Mouse (Mus musculus): ENCODE measurements around the gene Cacna1s. TPM values are rescaled to one million over a fixed set of nuclear protein-coding genes. Genes with fewer than 3 reads are reported as not detected.
A peak's percentile ranks its signal among the peaks of the same experiment; 100 is the strongest.

Cacna1s gene
- polyA plus RNA-seq, 1 experiment from 2014 or later = 0.60 TPM

DNA sequence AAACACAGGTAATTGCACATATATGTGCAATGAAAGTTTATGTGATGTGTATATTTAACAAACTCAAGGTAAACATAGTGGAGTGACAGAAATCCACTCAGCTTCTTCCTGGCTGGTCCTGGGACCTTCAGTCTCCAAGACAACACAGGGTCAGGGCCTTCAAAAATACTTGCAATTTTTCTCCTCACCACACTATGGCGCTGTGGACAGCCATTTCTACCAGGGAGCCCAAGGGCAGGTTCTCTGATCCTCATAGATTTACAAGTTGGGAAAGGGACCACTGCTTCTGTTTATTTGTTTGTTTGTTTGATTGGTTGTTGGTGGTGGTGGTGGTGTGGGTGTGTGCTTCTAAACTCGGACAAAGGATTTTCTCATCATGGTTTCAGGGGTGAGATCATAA lies 5.1 kb upstream of the Cacna1s start:
- no peak overlapping the region for H3K9ac ChIP-seq (ENCODE audit: low read depth, low read length)
- ATAC-seq (ENCODE audit: low read depth) = no peak
- no peak overlapping the region for H3K27ac ChIP-seq (ENCODE audit: low read length)
- WGBS (ENCODE audit: insufficient replicate concordance) = 4% methylated on average over 2 of the region's 2 CpGs
- H3K4me2 ChIP-seq (ENCODE audit: low read depth, low read length) = no peak overlapping the region
- H3K4me3 ChIP-seq (ENCODE audit: low read depth, low read length) = no peak overlapping the region
- H3K4me1 ChIP-seq (ENCODE audit: control insufficient read depth, low read depth, low read length) = peaks cover 5% of the 10 kb centered on the region
- no peaks in the 10 kb centered on the region for H3K9me3 ChIP-seq (replicated peaks; ENCODE audit: control insufficient read depth, low read length)
- H3K36me3 ChIP-seq (ENCODE audit: control insufficient read depth, insufficient read depth) = no peaks in the 10 kb centered on the region
- peaks cover 42% of the 10 kb centered on the region for H3K27me3 ChIP-seq (ENCODE audit: control insufficient read depth, insufficient read depth, low read depth, low read length)

DNA sequence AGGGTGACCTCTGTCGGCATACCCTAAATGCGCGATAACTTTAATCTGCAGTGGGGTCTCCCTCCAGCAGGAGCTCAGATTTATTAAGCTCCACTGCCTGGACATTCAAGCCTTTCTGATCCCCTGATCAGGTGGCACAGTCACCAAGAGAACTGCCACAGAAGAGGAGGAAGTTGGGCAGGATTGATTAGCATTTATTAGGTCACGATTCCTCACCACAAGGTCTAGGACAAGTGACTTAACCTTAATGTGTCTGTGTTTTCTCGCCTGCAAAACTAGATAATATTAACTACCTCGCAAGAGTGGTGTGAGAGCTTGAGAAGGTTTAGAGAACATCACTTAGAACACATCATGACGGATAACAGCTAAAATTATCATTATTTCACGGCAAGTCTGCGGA lies 4.7 kb upstream of the Cacna1s start:
- H3K4me2 ChIP-seq (ENCODE audit: low read depth, low read length) = no peak overlapping the region
- no peak overlapping the region for H3K4me3 ChIP-seq (ENCODE audit: low read depth, low read length)
- H3K27ac ChIP-seq (ENCODE audit: low read length) = no peak overlapping the region
- 43% methylated on average over 9 of the region's 9 CpGs for WGBS (ENCODE audit: insufficient replicate concordance)
- H3K27me3 ChIP-seq (ENCODE audit: control insufficient read depth, insufficient read depth, low read depth, low read length) = peaks cover 47% of the 10 kb centered on the region
- peaks cover 5% of the 10 kb centered on the region for H3K4me1 ChIP-seq (ENCODE audit: control insufficient read depth, low read depth, low read length)
- H3K9me3 ChIP-seq (replicated peaks; ENCODE audit: control insufficient read depth, low read length) = no peaks in the 10 kb centered on the region
- H3K9ac ChIP-seq (ENCODE audit: low read depth, low read length) = no peak overlapping the region
- ATAC-seq (ENCODE audit: low read depth) = no peak
- H3K36me3 ChIP-seq (ENCODE audit: control insufficient read depth, insufficient read depth) = no peaks in the 10 kb centered on the region

DNA sequence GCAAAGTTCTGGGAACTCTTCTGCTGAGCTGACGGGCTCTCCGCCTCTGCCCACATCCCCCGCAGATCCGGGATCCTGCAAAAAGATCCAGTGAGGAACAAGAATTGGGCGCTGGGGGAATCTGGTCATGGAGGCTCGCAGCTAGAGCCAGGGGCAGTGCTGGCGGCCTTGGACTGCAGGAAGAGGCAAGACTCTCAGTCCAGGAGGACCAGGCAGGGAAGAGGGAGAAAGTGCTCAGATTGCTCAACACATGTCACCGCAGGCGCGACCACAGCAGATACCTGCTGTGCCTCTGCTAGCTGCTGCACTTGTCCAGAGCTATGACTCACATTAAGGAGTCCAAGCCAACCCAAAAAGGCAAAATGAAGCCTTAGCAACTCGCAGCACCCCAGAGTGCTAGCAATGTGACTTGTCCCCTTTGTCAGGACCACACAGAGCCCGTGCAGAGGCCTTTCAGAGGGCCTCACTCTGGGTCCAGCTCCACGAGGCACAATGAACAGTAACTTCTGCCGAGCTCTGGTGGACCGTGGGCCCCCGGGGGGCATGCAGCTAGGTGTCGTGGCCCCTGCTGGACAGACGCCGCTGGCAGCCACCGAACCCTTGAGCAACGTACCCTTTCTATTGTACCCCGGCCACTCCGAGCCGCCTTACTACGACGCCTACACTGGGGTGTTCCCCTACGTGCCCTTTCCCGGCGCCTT lies 2.1 kb upstream of the Cacna1s start, which contains the start of gene Ascl5:
Gene Ascl5 (plus strand): TSS at position 493 of the 701 bp plus-strand sequence.
- no peaks in the 10 kb centered on the region for H3K9me3 ChIP-seq (replicated peaks; ENCODE audit: control insufficient read depth, low read length)
- H3K4me1 ChIP-seq (ENCODE audit: control insufficient read depth, low read depth, low read length) = peaks cover 5% of the 10 kb centered on the region
- no peak for ATAC-seq (ENCODE audit: low read depth)
- H3K36me3 ChIP-seq (ENCODE audit: control insufficient read depth, insufficient read depth) = no peaks in the 10 kb centered on the region
- no peak within 1 kb of the TSS for H3K27ac ChIP-seq (ENCODE audit: low read length)
- H3K4me2 ChIP-seq (ENCODE audit: low read depth, low read length) = 0 out of 2 replicates have a peak within 1 kb of the TSS, but pooled peaks have one; percentile 3
- 16% methylated on average over 29 of the region's 29 CpGs for WGBS (ENCODE audit: insufficient replicate concordance)
- no peak within 1 kb of the TSS for H3K9ac ChIP-seq (ENCODE audit: low read depth, low read length)
- peak within 1 kb of the TSS; percentile 17; the same call in 1 of the 2 replicates for H3K4me3 ChIP-seq (ENCODE audit: low read depth, low read length)
- peaks cover 49% of the 10 kb centered on the region for H3K27me3 ChIP-seq (ENCODE audit: control insufficient read depth, insufficient read depth, low read depth, low read length)

DNA sequence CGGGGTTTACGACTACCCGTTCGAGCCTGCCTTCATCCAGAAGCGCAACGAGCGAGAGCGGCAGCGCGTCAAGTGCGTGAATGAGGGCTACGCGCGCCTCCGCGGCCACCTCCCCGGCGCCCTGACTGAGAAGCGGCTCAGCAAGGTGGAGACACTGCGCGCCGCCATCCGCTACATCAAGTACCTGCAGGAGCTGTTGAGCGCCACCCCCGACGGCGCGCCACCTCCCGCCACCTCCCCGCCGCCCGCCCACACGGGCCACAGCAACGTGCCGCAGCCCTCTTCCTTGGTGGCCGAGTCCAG lies 1.6 kb upstream of the Cacna1s start:
- Histone ChIP-seq H3K36me3 (ENCODE audit: control insufficient read depth, insufficient read depth) (no peaks in the 10 kb centered on the region), H3K4me2 (ENCODE audit: low read depth, low read length) (0 out of 2 replicates have a peak overlapping the region, but pooled peaks have one; percentile 3), H3K4me3 (ENCODE audit: low read depth, low read length) (peak overlapping the region; percentile 17; the same call in 1 of the 2 replicates), H3K27me3 (ENCODE audit: control insufficient read depth, insufficient read depth, low read depth, low read length) (peaks cover 49% of the 10 kb centered on the region), H3K27ac (ENCODE audit: low read length) (no peak overlapping the region), H3K4me1 (ENCODE audit: control insufficient read depth, low read depth, low read length) (peaks cover 5% of the 10 kb centered on the region), H3K9me3 (replicated peaks; ENCODE audit: control insufficient read depth, low read length) (no peaks in the 10 kb centered on the region), H3K9ac (ENCODE audit: low read depth, low read length) (no peak overlapping the region)
- no peak for ATAC-seq (ENCODE audit: low read depth)
- 2% methylated on average over 32 of the region's 36 CpGs for WGBS (ENCODE audit: insufficient replicate concordance)

DNA sequence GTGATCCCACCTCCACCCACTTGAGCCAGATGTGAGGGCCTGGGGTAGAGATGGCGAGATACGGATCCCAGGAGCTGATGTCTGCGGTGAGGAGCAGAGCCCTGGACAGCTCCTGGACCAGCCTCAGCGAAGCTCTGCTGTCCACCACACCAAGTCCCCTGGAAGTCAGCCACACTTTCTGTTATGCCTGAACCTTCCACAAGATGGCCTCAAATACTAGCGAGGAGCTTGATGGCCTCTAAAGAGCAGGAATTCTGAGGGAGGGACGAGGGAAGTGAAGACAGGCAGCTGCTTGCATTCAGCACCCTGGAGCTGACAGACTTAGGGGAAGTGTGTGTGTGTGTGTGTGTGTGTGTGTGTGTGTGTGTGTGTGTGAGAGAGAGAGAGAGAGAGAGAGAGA lies 1.1 kb upstream of the Cacna1s start:
- H3K4me2 ChIP-seq (ENCODE audit: low read depth, low read length) = no peak overlapping the region
- no peaks in the 10 kb centered on the region for H3K36me3 ChIP-seq (ENCODE audit: control insufficient read depth, insufficient read depth)
- H3K27me3 ChIP-seq (ENCODE audit: control insufficient read depth, insufficient read depth, low read depth, low read length) = peaks cover 49% of the 10 kb centered on the region
- no peak for ATAC-seq (ENCODE audit: low read depth)
- no peak overlapping the region for H3K4me3 ChIP-seq (ENCODE audit: low read depth, low read length)
- no peaks in the 10 kb centered on the region for H3K9me3 ChIP-seq (replicated peaks; ENCODE audit: control insufficient read depth, low read length)
- no peak overlapping the region for H3K27ac ChIP-seq (ENCODE audit: low read length)
- H3K4me1 ChIP-seq (ENCODE audit: control insufficient read depth, low read depth, low read length) = peaks cover 5% of the 10 kb centered on the region
- WGBS (ENCODE audit: insufficient replicate concordance) = 3% methylated on average over 6 of the region's 6 CpGs
- H3K9ac ChIP-seq (ENCODE audit: low read depth, low read length) = no peak overlapping the region

DNA sequence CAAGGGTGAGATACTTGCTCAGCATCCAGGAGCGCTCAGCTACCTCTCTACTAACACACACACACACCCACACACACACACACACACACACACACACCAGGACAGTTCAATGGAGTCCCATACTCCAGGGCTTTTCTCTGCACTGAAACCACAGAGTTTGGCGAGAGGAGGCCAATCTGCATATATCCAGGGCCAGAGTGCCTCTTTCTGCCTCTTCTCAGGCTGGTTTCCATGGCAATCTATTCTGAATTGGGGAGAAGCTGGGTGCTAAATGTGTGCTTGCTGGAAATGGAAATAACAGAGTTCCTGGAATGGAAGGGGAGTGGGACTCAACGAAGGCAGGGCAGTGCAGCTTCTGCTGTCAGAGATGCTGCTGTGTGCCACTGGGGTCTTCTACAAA lies 3.2 kb downstream of the Cacna1s start:
- peaks cover 23% of the 10 kb centered on the region for H3K27me3 ChIP-seq (ENCODE audit: control insufficient read depth, insufficient read depth, low read depth, low read length)

DNA sequence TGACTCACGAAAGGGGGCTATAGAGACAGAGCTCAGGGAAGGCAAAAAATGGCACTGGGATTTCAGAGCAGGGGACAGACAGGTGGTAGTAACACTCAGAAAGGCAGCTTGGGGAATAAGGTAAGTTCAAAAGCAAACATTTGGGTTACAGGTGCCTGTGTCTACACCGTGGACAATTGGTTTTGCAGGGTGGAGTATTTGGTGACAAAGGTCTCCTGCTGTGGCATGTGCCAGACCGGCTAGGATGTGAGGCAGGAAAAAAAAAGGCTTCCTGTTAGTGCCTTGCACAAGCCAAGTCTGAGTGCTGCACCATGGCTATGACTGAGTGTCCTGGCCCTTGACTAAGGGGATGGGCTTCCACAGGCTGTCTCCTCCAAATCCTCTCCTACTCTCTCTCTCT lies 6.0 kb downstream of the Cacna1s start:
- Histone ChIP-seq H3K27ac (ENCODE audit: low read length) (no peak overlapping the region), H3K9ac (ENCODE audit: low read depth, low read length) (no peak overlapping the region), H3K27me3 (ENCODE audit: control insufficient read depth, insufficient read depth, low read depth, low read length) (no peaks in the 10 kb centered on the region; the same call in 1 of the 2 replicates), H3K9me3 (replicated peaks; ENCODE audit: control insufficient read depth, low read length) (no peaks in the 10 kb centered on the region), H3K4me1 (ENCODE audit: control insufficient read depth, low read depth, low read length) (no peaks in the 10 kb centered on the region; the same call in 1 of the 2 replicates), H3K4me2 (ENCODE audit: low read depth, low read length) (no peak overlapping the region), H3K36me3 (ENCODE audit: control insufficient read depth, insufficient read depth) (no peaks in the 10 kb centered on the region), H3K4me3 (ENCODE audit: low read depth, low read length) (no peak overlapping the region)
- ATAC-seq (ENCODE audit: low read depth) = peak; percentile 37; the same call in 1 of the 2 replicates
- WGBS (ENCODE audit: insufficient replicate concordance) = 24% methylated on average over 3 of the region's 3 CpGs

More for the DNA sequence above, 3.2 kb downstream of the Cacna1s start:
- peaks cover 5% of the 10 kb centered on the region for H3K4me1 ChIP-seq (ENCODE audit: control insufficient read depth, low read depth, low read length)
- 57% methylated on average over 3 of the region's 3 CpGs for WGBS (ENCODE audit: insufficient replicate concordance)
- H3K36me3 ChIP-seq (ENCODE audit: control insufficient read depth, insufficient read depth) = no peaks in the 10 kb centered on the region
- H3K4me3 ChIP-seq (ENCODE audit: low read depth, low read length) = no peak overlapping the region
- no peaks in the 10 kb centered on the region for H3K9me3 ChIP-seq (replicated peaks; ENCODE audit: control insufficient read depth, low read length)
- no peak for ATAC-seq (ENCODE audit: low read depth)
- H3K4me2 ChIP-seq (ENCODE audit: low read depth, low read length) = no peak overlapping the region
- no peak overlapping the region for H3K9ac ChIP-seq (ENCODE audit: low read depth, low read length)
- H3K27ac ChIP-seq (ENCODE audit: low read length) = no peak overlapping the region

DNA sequence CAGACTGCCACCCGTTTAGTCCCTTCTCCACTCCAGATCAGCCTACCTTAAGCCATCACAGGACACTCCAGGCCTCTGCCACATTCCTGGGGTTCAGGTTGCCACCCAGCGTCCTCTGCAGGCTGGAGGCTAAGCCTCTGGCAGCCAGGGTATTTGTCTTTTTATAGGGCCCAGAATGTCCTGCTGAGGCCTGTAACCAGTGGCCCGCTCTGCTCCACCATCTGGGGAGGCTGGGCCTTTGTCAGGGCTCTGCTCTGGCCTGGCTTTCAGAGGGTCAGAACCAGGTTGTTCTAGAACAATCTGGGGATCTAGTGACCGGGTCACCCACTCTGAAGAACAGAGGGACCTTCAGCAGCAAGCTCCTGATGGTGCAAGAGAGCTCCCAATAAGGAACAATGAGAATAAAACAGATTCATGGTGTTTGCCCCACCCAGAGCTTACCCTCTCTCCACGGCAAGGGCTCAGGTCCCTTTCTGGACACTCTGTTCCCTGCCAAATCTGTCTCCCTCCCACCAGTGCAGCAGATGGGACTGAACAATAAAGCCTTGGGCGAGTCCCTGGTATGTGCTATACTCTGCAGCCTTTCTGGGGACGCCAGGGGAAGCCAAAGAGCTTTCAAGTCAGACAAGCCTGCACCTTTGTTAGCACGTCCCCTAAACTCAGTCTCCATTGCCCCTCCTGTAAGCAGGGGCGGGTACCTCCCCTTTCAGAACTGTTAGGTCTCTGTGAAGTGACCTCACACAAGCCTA lies 8.7 kb downstream of the Cacna1s start:
- H3K4me1 ChIP-seq (ENCODE audit: control insufficient read depth, low read depth, low read length) = no peaks in the 10 kb centered on the region; the same call in 1 of the 2 replicates
- H3K9ac ChIP-seq (ENCODE audit: low read depth, low read length) = no peak overlapping the region
- H3K9me3 ChIP-seq (replicated peaks; ENCODE audit: control insufficient read depth, low read length) = no peaks in the 10 kb centered on the region
- no peak overlapping the region for H3K4me3 ChIP-seq (ENCODE audit: low read depth, low read length)
- ATAC-seq (ENCODE audit: low read depth) = no peak
- no peak overlapping the region for H3K27ac ChIP-seq (ENCODE audit: low read length)
- no peak overlapping the region for H3K4me2 ChIP-seq (ENCODE audit: low read depth, low read length)
- no peaks in the 10 kb centered on the region for H3K27me3 ChIP-seq (ENCODE audit: control insufficient read depth, insufficient read depth, low read depth, low read length)
- H3K36me3 ChIP-seq (ENCODE audit: control insufficient read depth, insufficient read depth) = no peaks in the 10 kb centered on the region
- 49% methylated on average over 9 of the region's 9 CpGs for WGBS (ENCODE audit: insufficient replicate concordance)

DNA sequence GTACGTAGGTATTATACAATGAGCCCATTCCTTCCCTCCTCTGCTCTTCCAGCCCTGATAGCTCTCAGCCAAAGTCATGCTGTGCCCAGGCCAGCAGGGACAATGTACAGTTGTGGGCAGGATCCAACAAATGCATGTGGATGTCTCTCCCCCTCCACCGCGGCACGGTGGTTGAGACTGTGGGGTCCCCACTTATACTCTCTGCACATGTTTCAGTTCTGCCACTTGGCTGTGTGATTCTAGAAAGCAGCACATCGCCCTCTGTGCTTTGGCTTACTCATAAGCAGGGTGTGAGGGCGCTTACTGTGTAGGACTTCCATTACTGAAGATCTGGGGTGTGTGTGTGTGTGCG lies 9.2 kb downstream of the Cacna1s start:
- H3K9me3 ChIP-seq (replicated peaks; ENCODE audit: control insufficient read depth, low read length) = no peaks in the 10 kb centered on the region
- no peak overlapping the region for H3K27ac ChIP-seq (ENCODE audit: low read length)
- H3K27me3 ChIP-seq (ENCODE audit: control insufficient read depth, insufficient read depth, low read depth, low read length) = no peaks in the 10 kb centered on the region
- no peaks in the 10 kb centered on the region for H3K36me3 ChIP-seq (ENCODE audit: control insufficient read depth, insufficient read depth)
- ATAC-seq (ENCODE audit: low read depth) = no peak
- H3K9ac ChIP-seq (ENCODE audit: low read depth, low read length) = no peak overlapping the region
- H3K4me2 ChIP-seq (ENCODE audit: low read depth, low read length) = no peak overlapping the region
- 79% methylated on average over 7 of the region's 7 CpGs for WGBS (ENCODE audit: insufficient replicate concordance)
- H3K4me1 ChIP-seq (ENCODE audit: control insufficient read depth, low read depth, low read length) = no peaks in the 10 kb centered on the region; the same call in 1 of the 2 replicates
- H3K4me3 ChIP-seq (ENCODE audit: low read depth, low read length) = no peak overlapping the region
